Mouse (Mus musculus): ENCODE data around the gene Rp2.
A peak's percentile ranks its signal among the peaks of the same experiment; 100 is the strongest.

Rp2 gene

GRCm38 (mm10) chrX:20425140-20425838 is 61.0 kb downstream of the Rp2 start, which contains the start of gene Jade3:
Jade3 (plus strand) TSS chrX:20425688.
- DNase-seq: peak; percentile 89

- DNase-seq: peak; percentile 54
Observed at GRCm38 (mm10) chrX:20425839-20426449, 61.7 kb downstream of the Rp2 start.
